Comparison of ENCODE assay signal across 14 mouse cellular contexts in the genomic region with DNA sequence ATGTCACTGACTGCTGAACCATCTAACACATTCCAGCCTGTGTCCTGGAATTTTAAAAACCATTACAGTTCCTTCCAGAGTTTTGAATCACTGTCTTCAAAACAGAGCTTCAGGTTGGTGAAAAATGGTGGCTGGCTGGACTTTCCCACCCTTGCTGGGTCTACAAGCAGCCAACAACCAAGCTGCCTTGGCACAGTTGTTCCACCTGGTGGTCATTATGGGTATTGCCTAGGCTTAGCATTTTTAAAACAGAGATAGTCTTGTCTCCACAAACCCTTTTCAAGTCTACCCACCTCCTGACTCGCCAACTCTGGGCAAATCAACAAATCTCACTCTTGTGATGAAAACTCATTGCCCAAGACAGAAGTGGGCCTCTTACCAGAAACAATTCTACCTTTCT. TPM values are rescaled to one million over a fixed set of nuclear protein-coding genes. Genes with fewer than 3 reads are reported as not detected.
A peak's percentile ranks its signal among the peaks of the same experiment; 100 is the strongest.
DNase-seq lines count a peak whose midpoint lies in the region; ATAC-seq and TF ChIP-seq lines count a peak whose summit lies in the region.
"Had no signal": no experiment of that assay in that cellular context is flagged by ENCODE, and none has a peak within 500 bp of the region (broad histone marks: within the 10 kb centered on the region; RNA-seq: fewer than 3 reads in every experiment).

No protein-coding gene starts in this region.

- H3K4me2 ChIP-seq in intestine, postnatal 0 days (replicated peaks; ENCODE audit: low read depth), result no peak overlapping the region
- no peak overlapping the region for H3K4me2 ChIP-seq in intestine, embryonic 15.5 days (replicated peaks)
- H3K4me2 ChIP-seq: forebrain, embryonic 12.5 days; limb, embryonic 15.5 days had no signal

- H3K27me3 ChIP-seq in intestine, postnatal 0 days (replicated peaks; ENCODE audit: control insufficient read depth, insufficient read depth, low read length), result no peaks in the 10 kb centered on the region
- H3K27me3 ChIP-seq in intestine, embryonic 15.5 days (replicated peaks), result no peaks in the 10 kb centered on the region
- H3K27me3 ChIP-seq in testis, adult 2 months (ENCODE audit: control insufficient read depth, insufficient read depth, low read length), result no peaks in the 10 kb centered on the region
- H3K27me3 ChIP-seq: limb, embryonic 15.5 days had no signal

- H3K4me3 ChIP-seq in intestine, postnatal 0 days (ENCODE audit: low read depth, low read length), result no peak overlapping the region
- no peak overlapping the region for H3K4me3 ChIP-seq in intestine, embryonic 15.5 days (replicated peaks)
- no peak overlapping the region for H3K4me3 ChIP-seq in testis, adult 2 months (ENCODE audit: control insufficient read depth, low read depth, low read length)
- H3K4me3 ChIP-seq: forebrain, embryonic 12.5 days; limb, embryonic 15.5 days had no signal

- H3K9me3 ChIP-seq in intestine, postnatal 0 days (ENCODE audit: control insufficient read depth), result peaks cover 6% of the 10 kb centered on the region; the same call in 1 of the 2 replicates
- no peaks in the 10 kb centered on the region for H3K9me3 ChIP-seq in intestine, embryonic 15.5 days

- H3K27ac ChIP-seq in intestine, postnatal 0 days (ENCODE audit: low read depth, low read length), result no peak overlapping the region
- H3K27ac ChIP-seq in intestine, embryonic 15.5 days, result no peak overlapping the region
- H3K27ac ChIP-seq in testis, adult 2 months (ENCODE audit: control insufficient read depth, insufficient read depth, low read depth, low read length), result no peak overlapping the region
- H3K27ac ChIP-seq: forebrain, embryonic 12.5 days; limb, embryonic 15.5 days had no signal

- H3K4me1 ChIP-seq in intestine, postnatal 0 days (replicated peaks; ENCODE audit: control insufficient read depth, insufficient read depth, low read length), result no peaks in the 10 kb centered on the region
- H3K4me1 ChIP-seq in intestine, embryonic 15.5 days (replicated peaks), result no peaks in the 10 kb centered on the region
- H3K4me1 ChIP-seq in testis, adult 2 months (ENCODE audit: control insufficient read depth, insufficient read depth, low read length), result no peaks in the 10 kb centered on the region
- H3K4me1 ChIP-seq: forebrain, embryonic 12.5 days had no signal

- no peak for ATAC-seq in intestine, postnatal 0 days
- ATAC-seq in intestine, embryonic 15.5 days, result no peak
- ATAC-seq: midbrain, embryonic 16.5 days; Patski had no signal

- TF ChIP-seq POLR2A in testis, adult 2 months (IDR thresholded peaks at IDR 0.05; ENCODE audit: control insufficient read depth, low read depth, low read length), result no peak

- no peak for DNase-seq in testis, postnatal 14 days (ENCODE audit: low spot score)
- DNase-seq in c-Kit-positive CD71-positive TER-119-positive erythroid progenitor cells, embryonic 14.5 days (ENCODE audit: low spot score), result peak; percentile 16
- DNase-seq in urinary bladder, postnatal 36 days (ENCODE audit: low spot score in 2 of 2), result no peak
- DNase-seq in right cerebral cortex, adult 18-20 months, result no peak
- no peak for DNase-seq in kidney, adult 9 months
- DNase-seq: gastrocnemius, postnatal 36 days; kidney, postnatal 4 days had no signal

- TF ChIP-seq CTCF in intestine, postnatal 0 days (IDR thresholded peaks at IDR 0.05; ENCODE audit: low read depth), result peak; percentile 61
- TF ChIP-seq CTCF in testis, adult 2 months (IDR thresholded peaks at IDR 0.05; ENCODE audit: control insufficient read depth, insufficient read depth, insufficient replicate concordance, low read depth, low read length), result peak; percentile 30; the same call in 1 of the 2 replicates

- no peak overlapping the region for H3K9ac ChIP-seq in intestine, postnatal 0 days (ENCODE audit: low read depth, low read length)
- H3K9ac ChIP-seq in intestine, embryonic 15.5 days, result no peak overlapping the region
- H3K9ac ChIP-seq: forebrain, embryonic 12.5 days; limb, embryonic 15.5 days had no signal

- 95% methylated on average over 1 of the region's 1 CpGs for WGBS in intestine, postnatal 0 days
- 93% methylated on average over 1 of the region's 1 CpGs for WGBS in intestine, embryonic 15.5 days

- no peaks in the 10 kb centered on the region for H3K36me3 ChIP-seq in intestine, postnatal 0 days (ENCODE audit: control insufficient read depth, insufficient read depth)
- no peaks in the 10 kb centered on the region for H3K36me3 ChIP-seq in intestine, embryonic 15.5 days
- H3K36me3 ChIP-seq in testis, adult 2 months (ENCODE audit: control insufficient read depth, insufficient read depth, low read length), result no peaks in the 10 kb centered on the region
- H3K36me3 ChIP-seq: forebrain, embryonic 12.5 days; limb, embryonic 15.5 days had no signal

RNA-seq across cellular contexts. Expression of gene Tcp11l2, which starts 17.9 kb away (rescaled TPM):
- 8.2 and 10.0 TPM in 2 replicates for polyA plus RNA-seq in intestine, postnatal 0 days (2015; fragmentation: Nextera tagmentation; extraction: Ambion mirVana)
- 10.6 and 11.6 TPM in 2 replicates for polyA plus RNA-seq in intestine, embryonic 15.5 days (2015; fragmentation: Nextera tagmentation; extraction: Ambion mirVana)
- polyA plus RNA-seq in testis, adult 2 months (2012; rRNA removed), result 14.0 and 18.2 TPM in 2 replicates

RNA-seq across cellular contexts. Expression of gene Ckap4, which starts 24.6 kb away (rescaled TPM):
- polyA plus RNA-seq in intestine, postnatal 0 days (2015; fragmentation: Nextera tagmentation; extraction: Ambion mirVana), result 23.3 and 24.0 TPM in 2 replicates
- 59.8 and 61.2 TPM in 2 replicates for polyA plus RNA-seq in intestine, embryonic 15.5 days (2015; fragmentation: Nextera tagmentation; extraction: Ambion mirVana)
- polyA plus RNA-seq in testis, adult 2 months (2012; rRNA removed), result 50.1 and 55.7 TPM in 2 replicates
